Mouse (Mus musculus): ENCODE results near the gene Sh3bgrl2.

Gene Sh3bgrl2

DNA sequence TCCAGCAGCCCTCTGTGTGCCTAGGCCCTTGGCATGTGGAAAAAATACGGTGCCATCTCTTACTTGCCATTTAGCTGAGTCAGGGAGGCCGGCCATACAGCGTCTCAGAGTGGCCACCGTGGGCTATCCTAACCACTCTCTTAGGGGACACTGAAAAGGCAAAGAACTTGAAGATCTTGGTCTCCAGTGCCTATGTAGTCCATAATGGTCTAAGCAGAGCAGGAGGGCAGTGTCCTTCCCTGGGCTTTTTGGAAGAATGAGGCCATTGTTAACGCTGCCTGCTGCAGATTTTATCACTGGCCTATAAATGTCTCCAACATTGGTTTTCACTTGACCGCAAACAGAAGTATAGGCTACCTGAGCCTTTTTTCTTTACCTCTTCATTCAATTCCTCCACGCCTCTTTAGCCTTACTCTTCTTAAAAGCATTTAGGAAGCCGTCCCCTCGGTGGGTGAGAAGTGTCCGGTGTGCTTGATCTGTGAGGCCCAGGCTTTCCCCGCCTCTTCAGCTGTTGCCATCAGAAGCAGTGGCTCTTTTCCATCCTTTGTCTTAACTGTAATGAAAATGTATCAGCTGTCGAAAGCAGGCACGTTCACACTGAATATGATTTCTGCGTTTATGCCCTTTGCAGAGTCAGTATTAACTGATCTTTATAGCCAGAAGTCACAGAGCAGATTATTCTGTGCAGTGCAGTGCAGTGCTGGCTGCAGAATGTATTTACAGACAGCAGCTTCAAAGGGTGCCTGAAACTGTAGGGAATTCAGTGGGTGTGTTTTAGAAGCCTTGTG lies 41.7 kb downstream of the Sh3bgrl2 start:
- no peak for DNase-seq (ENCODE audit: low read depth, low spot score)

DNA sequence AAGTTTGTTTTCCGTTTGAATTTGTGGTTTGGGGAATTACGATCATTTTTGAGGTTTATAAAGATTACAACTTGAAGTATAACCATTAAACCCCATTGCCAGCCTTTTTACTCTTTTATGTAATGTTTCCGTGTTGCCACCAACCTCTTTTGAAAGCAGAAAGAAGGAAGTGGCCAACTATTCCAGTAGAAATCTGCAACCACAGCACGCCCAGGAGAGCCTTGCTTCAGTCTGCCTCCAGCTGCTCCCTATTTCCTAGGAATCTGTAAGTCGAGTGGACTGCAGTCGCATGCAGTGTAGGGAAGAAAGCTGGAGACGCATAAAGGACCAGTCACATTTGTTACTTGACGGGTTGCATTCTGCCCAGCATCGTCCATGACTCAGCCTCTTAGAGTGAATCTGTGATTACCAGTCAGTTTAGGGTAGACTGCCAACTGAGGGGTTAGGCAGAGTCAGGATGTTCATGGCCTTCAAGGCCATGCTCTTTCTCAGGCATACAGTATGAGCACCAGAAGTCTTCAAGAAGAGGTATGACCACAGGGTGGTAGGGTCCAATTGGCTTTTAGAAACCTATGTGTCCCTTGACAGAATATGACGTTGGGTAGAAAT lies 43.8 kb downstream of the Sh3bgrl2 start:
- no peak for DNase-seq (ENCODE audit: low read depth, low spot score)

DNA sequence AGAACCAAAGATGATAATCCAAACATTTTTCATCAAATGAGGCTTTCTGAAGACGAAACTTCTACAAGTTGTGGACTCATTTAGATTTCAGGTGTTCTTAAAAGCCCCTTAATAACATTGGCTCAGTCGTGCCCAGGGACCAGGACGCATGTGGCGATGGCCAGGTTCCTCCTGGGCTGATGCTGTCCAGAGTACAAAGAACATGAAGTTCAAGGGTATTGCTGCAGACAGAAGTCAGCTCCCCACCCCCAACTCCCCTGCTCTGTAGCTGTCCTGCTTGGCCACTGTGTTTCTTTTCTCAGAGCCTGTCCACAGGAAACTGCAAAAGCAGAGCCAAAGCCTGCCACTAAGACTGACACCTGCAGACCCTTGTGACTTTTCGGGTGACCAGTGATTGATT lies 45.7 kb downstream of the Sh3bgrl2 start:
- DNase-seq (ENCODE audit: low read depth, low spot score): no peak

DNA sequence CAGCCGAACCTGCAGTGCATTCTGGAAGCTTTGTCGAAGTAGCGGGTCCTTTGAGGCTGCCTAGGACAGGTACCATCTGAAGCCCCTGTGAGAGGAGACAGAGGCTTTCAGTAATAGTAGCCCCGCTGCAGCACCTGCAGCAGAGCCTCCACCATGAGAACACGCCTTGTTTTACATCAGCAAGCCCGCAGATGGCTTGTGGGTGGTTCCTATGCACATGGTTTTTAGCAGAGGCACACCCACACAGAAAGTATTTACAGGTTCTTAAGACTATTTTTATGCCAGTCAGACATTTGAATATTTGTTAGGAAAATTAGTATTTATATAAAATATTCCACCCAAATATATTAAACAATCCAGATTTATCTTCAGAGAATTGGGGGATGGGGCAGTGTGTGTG lies 48.0 kb downstream of the Sh3bgrl2 start:
- no peak for DNase-seq (ENCODE audit: low read depth, low spot score)

DNA sequence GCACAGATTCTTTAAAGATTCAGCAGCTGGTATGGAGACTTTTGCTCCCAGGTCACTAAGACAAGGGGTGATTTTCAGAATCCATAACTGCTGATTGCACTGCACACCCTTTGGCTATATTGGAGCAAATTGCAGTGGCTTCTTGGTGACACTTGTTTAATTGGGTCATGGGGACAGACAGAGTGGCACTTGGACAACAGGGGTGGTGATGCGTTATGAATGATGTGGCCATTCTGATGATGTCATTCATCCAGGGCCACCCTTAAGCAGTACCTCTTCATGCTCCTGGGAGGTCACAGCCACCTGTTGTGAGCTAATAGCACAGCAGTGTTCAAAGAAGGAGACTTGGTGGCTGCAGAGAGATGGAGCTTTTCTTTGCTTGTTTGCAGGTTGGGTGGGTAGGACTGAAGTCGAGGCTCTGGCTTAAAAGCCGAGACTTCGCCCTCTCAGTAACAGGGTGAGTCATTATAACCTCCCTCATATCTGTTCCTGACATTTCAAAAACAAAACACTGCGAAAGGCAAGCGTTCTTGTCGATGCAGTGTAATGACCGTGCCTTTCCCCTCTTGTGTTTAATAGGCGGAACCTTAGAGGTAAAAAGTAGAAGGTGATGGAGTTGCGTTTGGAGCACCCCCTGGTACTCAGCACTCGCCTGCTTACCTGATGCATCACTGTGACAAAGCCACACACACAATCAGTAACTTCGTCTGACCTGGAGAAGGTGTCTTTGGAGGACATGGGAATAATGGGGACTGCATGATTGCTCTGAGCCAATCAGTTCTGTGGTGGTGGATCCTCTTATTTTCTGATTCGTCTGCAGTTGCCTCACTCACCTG lies 48.7 kb downstream of the Sh3bgrl2 start:
- DNase-seq (ENCODE audit: low read depth, low spot score): no peak

DNA sequence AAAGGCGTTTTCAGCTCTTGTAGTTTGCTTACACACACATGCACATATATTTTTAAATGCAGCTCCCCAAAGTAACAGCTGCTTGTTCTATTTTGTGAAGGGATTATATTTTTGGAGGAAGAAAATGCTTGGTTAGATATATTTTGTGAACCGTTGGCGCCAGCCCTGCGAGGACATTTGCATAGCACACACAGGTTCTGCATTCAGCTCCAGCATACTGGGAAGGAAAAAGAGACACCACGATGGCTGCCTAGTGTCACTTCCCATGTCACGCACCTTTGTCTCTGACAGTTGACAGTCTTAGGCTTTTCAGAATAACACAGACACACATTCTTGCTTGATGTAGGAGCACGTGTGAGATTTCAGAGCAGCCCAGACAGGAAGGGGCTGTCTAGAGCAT lies 49.9 kb downstream of the Sh3bgrl2 start:
- DNase-seq (ENCODE audit: low read depth, low spot score): no peak

DNA sequence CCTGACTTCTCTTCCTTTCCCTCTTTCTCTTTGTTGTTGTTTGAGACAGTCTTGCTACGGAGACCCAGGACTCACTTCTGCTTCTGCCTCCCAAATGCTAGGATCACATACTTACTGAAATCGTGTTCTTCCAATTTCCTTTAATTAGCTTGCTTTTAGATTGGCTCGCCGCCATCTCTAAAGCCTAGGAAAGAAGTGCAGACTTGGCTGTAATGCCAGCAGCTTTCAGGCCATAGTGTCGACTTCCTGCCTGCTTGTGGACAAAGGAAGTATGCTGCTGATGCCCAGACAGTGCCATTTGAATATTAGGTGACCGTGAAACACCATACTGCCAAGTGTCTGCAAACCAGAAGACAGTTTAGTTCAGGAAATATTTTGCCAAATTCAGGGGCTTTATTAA lies 51.4 kb downstream of the Sh3bgrl2 start:
- no peak for DNase-seq (ENCODE audit: low read depth, low spot score)

DNA sequence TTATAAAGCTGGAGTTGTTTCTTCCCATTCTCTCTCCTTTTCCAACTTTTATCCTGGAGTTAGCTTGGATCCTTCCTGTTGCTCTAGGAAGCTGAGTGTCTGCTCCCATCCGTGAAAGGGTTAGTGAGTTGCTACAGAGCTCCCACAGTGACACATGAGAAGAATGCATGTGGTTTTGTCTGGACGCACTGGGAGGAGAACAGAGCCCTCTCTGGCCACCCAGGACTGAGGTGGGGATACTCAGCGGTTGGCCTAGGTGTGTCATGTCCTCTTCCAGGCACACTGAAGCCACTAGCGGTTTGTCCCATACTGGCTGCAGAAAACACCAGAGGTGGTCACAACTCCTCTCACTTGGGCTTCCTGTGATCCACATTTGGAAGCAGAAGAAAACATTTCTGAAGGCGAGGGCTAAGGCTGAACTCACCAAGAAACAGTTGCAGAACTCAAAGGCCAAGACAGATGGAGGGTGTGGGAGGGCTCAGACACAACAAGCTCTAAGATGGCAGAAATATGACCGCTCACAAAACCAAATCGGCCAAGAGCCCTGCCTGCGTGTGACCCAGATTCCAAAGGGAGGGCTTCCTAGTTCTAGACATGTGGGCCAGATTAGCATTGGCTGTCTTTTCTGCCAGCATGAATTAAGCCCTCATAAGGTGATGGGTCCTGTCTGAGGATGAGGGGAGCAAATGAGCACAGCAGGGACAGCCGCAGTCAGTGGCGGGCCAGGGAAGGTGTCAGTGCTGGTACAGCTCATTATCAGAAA lies 52.3 kb downstream of the Sh3bgrl2 start:
- peak; percentile 62 for DNase-seq (ENCODE audit: low read depth, low spot score)

DNA sequence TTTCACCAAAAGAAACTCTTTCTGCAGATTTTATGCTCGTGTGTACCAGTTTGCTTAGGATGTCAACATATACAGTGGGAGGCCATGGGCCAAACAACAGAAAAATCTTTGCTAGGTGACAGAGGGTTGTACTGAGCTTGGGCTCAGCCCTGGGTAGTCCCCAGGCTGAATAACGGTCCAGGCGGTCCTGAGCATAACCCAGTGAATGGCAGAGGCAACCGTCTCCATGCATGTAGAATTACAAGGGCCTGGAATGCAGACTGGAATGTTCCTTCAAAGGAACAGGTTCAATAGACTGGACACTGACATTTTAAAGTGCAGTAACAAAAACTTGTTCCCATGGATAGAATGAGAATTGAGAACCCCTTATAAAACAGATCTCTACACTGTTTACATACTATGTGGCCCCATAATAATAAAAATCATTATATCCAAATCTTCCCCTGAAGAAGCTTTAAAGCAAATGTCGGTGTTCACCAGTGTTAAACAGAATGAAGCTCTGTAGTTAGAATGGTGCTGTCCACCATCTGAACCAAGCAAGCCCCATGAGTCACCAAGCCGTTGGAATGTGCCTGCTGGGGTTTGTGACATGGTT lies 54.1 kb downstream of the Sh3bgrl2 start:
- no peak for DNase-seq (ENCODE audit: low read depth, low spot score)

DNA sequence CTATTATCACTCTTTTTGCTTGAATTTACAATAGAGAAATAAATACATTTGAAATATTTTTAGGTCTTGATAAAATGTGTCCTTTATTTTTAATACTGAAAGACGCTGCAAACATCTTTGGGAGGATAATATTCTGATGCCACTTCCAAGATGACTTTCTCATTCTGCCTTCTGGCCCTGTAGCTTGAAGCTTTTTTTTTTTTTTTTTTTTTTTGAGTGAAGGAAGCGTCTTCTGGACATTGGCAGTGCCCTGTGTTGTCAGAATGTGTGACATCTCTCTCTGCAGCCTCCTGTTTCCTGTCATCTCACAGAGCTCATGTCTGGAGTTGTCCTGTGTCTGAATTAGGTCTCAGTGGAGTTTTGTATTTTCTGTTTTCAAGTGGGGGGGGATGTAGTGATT lies 55.0 kb downstream of the Sh3bgrl2 start:
- DNase-seq (ENCODE audit: low read depth, low spot score): no peak

DNA sequence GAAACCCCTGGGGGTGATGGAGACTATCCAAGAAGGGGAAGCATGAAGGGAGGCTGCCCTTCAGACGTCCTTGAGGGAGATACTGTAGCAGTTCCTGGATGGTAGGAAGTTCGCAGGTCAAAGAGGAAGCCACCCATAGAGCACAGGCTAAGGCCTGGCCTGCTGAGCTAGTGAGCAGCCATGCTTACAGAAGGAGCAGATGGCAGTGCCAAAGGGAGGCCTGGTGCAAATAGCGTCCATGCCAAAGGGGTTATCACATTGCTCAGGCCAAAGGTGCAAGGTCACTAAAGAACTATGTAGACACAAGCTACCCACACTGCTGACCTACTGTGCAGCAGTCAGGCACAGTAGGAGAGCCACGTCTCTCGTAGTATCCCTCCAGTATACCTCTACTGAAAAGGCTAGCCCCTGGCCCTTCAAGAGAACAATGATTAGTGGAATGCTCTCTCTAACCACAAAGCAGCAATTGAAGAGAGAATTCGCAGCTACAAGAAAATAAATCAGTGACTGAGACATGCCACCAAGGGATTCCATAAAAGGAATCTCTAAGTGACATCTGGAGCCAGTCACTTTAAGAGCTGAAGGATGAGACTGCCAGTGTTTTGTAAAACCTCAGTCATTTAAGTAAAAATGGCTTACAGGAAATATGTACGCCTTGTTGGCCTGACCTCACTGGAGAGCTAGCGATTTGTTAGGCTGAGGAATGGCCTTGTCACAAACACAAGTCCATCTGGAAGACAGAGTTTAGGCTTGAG lies 57.9 kb downstream of the Sh3bgrl2 start:
- DNase-seq (ENCODE audit: low read depth, low spot score): no peak

DNA sequence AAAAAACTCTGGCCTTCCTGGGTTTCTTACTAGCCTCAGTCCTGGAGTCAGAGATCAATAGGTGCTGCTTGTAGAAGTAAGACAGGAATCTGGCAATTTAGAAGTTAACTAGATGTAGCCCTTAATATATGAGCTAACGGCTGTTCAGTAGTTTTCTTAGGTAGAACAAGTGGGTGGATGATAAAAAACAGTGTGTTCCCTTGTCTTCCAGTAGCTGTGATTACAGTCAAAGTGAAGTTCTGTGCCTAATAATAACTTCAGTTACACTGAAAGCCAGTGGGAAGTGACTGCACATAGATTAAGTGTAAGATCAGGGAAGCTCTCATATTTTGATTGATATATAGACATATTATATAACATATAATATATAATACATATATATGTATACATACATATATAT lies 60.0 kb downstream of the Sh3bgrl2 start:
- no peak for DNase-seq (ENCODE audit: low read depth, low spot score)

DNA sequence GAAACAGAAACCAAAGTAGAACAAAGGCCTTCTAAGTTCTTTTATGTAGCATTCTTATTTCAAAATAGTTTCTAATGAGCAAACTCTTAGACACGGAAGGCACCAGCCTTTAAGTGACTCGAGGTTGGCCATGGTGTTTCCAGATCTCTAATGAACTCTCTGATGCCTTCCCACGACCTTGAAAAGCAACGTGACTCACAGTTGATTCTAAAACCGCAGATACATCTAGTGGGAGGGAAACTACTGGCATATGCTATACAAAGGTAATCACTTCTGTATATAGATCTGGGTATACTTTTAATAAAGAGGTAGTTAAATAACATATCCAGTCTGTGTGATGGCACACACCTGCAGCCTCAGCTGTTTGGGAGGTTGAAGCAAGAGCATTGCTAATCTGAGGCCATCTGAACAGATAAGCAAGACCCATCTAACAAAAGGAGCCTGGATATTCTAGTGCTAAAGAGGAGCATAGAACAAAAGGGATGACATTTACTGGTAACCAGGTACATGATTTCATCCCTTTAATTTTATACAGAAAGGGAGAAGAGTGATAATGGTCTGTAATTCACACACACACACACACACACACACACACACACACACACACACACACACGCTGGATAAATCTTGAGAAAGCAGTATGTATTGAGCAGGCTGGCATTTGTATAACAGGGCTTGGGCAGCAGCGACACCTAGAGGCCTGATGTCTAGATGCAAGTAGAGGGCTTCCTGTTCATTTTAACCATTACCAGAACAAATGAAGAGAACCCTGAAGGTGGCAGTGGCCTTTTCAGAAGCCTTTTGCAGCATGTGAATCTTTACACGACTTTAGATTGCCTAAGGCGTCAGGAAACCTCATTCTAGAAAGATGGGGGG lies 61.5 kb downstream of the Sh3bgrl2 start:
- DNase-seq (ENCODE audit: low read depth, low spot score): peak; percentile 80

DNA sequence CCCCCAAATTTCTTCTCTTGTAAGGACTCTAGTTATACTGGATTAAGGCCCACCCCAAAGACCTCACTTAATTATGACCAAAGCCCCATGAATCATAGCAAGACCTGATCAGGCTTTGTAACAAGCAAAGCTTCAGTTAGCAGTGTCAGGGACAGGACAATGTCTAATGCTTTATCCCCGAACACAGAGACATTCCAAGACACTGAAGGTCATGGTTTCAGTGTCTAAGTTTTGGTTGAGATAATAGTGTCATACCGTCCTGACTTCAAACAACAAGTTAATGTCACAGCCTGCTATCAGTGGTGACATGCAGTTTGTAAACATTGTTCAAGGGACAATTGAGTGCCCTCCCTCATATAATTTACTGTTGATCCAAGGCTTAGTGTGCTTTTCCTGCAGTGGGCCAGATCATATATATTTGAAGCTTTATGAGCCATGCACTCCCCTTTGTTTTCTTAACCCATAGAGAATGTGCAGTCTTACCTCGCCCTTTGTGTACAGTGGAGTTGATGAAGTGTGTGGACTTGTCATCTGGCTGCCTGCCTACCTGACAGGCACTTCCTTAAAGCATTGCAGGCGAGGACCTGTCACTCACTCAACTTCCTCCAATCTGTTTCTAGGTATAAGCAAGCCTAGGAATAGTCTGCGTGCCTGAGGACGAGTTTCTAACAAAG lies 67.9 kb downstream of the Sh3bgrl2 start:
- DNase-seq (ENCODE audit: low read depth, low spot score): no peak

DNA sequence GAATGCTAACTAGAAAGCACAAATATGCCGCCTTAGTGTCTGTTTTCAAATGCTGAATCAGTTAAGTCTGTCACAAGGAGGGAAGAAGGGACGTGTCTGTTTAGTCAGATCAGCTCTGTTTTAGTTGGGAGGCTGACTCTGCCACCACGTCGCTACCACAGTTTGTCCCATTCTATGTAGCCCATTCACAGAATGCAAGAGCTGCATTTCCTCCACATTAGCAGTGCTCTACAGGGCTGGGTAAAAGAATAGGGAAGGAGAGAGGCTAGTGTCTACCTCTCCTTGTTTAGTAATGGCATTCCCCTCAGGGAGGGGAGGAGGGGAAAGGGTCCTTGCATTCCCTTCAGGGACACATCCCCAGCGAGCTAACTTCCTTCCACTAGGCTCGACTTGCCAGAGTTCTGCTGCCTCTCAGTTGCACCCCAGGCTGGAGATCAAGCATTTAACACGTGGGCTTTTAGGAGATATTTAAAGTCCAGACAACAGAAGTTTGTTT lies 68.5 kb downstream of the Sh3bgrl2 start:
- no peak for DNase-seq (ENCODE audit: low read depth, low spot score)

DNA sequence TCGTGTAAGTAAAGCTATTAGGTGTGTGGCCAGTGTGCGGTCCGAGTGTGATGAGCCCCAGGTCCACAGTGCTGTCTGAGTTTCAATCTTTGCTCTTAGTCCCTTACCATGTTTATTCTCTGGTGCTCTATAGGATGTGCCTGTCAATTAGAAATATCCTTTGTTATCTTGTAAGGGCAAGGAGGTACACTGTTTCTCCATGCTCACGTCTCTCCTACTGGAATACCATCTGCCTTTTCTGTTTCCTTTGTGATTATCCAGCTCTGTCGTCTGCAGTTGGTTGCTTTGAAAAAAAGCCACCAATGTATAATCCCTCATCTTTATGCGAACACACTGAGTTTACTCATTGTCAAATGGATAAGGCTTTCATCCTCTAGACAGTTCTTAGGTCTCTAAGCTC lies 75.3 kb downstream of the Sh3bgrl2 start:
- DNase-seq (ENCODE audit: low read depth, low spot score): no peak

DNA sequence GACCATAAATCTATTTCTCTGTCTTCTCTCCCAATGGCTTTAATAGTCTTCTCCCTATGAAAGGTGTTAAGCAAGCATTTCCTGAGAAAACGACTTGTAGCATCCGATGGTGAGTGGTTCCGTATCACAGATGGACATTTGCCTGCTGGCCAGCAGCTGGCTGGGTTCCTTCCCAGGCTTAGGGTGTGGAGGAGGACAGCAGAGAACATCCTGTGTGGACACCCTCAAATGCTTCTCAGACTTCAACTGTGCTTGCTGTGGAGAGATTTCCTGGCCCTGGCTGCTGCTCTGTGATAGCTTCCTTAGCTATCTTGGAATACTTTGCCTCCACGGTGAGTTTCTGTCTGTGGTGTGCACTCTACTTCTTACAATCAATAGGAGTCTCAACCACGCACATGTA lies 76.1 kb downstream of the Sh3bgrl2 start:
- DNase-seq (ENCODE audit: low read depth, low spot score): no peak

DNA sequence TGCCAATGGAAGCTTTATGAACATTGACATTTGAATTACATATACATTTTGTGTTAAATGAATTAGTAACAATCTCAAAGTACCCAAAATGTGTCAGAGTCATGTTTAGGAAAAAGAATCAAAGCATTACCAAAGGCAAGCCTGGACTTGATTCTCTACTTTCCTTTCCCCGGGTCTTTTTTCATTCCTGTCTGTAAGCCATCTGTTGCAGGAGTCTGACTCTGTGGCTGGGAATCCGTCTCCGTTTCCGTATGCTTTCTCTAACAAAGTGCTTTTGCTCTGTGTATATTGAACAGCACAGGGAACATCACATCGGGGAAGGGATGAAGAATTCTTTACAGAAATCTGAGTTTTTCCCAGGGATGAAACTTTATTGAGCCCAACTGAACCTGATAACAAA lies 77.0 kb downstream of the Sh3bgrl2 start:
- DNase-seq (ENCODE audit: low read depth, low spot score): no peak
